Mouse (Mus musculus): Measurements from ENCODE around the gene Trpm5. TPM values are rescaled to one million over a fixed set of nuclear protein-coding genes. Genes with fewer than 3 reads are reported as not detected.
A peak's percentile ranks its signal among the peaks of the same experiment; 100 is the strongest.

Trpm5 gene
- polyA plus RNA-seq, 1 experiment, result 0.95 TPM

GRCm38 (mm10) chr7:143057667-143058220 is 36.7 kb downstream of the Trpm5 start:
- no peak for DNase-seq (ENCODE audit: low read depth in 1 of 2, low spot score in 2 of 2)
- 59% methylated on average over 9 of the region's 9 CpGs for WGBS
- Histone ChIP-seq H3K36me3 (ENCODE audit: control insufficient read depth, insufficient read depth, low read length) (0 out of 2 replicates have a peak, but pooled peaks cover 4% of the 10 kb centered on the region), H3K27me3 (ENCODE audit: control insufficient read depth, insufficient read depth, low read length) (no peaks in the 10 kb centered on the region), H3K4me3 (ENCODE audit: extremely low read depth, insufficient read depth, insufficient read length) (no peak overlapping the region), H3K4me1 (ENCODE audit: control insufficient read depth, insufficient read depth, insufficient read length) (peaks cover 47% of the 10 kb centered on the region; the same call in 1 of the 2 replicates), H3K27ac (ENCODE audit: insufficient read depth, low read length) (peak overlapping the region; percentile 53)
- TF ChIP-seq CTCF (IDR thresholded peaks at IDR 0.05; ENCODE audit: extremely low read depth, insufficient read depth, insufficient read length, insufficient replicate concordance) (no peak), POLR2A (IDR thresholded peaks at IDR 0.05; ENCODE audit: low read depth, low read length) (no peak)

GRCm38 (mm10) chr7:143057023-143057422 is 37.4 kb downstream of the Trpm5 start:
- DNase-seq (ENCODE audit: low read depth in 1 of 2, low spot score in 2 of 2), result no peak
- no peak for TF ChIP-seq CTCF (IDR thresholded peaks at IDR 0.05; ENCODE audit: extremely low read depth, insufficient read depth, insufficient read length, insufficient replicate concordance)
- Histone ChIP-seq H3K4me3 (ENCODE audit: extremely low read depth, insufficient read depth, insufficient read length) (no peak overlapping the region), H3K27me3 (ENCODE audit: control insufficient read depth, insufficient read depth, low read length) (no peaks in the 10 kb centered on the region), H3K36me3 (ENCODE audit: control insufficient read depth, insufficient read depth, low read length) (0 out of 2 replicates have a peak, but pooled peaks cover 2% of the 10 kb centered on the region), H3K27ac (ENCODE audit: insufficient read depth, low read length) (no peak overlapping the region), H3K4me1 (ENCODE audit: control insufficient read depth, insufficient read depth, insufficient read length) (peaks cover 47% of the 10 kb centered on the region; the same call in 1 of the 2 replicates)
- WGBS, result 61% methylated on average over 5 of the region's 5 CpGs

DNA sequence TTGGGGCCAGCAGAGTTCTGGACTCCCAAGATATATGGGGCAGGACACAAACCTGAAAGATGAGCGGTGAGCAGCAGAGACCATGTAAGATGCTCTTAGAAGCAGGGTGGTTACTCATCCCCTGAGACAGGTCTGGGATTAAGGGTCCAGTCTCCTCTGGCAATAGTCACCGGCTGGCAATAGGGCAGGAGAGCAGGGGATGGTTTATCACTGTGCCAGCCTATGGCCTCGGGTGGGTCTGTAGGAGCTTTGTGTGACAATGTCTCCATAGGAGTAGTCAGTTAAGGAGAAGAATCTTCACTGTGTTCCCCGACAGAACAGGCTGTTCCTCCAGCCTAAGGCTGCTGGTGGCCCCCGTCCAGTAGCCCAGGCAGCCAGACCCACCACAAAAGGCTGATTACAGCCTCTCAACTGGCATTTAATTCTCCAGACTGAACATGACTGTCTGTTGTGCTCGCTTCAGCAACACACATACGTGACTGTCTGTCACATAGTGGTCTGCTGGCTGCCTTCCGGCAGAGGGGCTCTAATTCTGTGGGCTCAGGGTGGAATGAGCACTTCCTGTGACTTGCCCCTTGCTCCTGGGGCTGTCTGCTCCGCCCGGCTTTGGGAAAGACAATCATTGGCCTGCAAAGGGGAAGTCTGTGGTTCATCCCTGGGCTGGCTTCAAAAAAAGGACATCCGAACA is 38.8 kb downstream of the Trpm5 start:
- DNase-seq (ENCODE audit: low read depth in 1 of 2, low spot score in 2 of 2), result no peak
- no peak overlapping the region for H3K4me3 ChIP-seq (ENCODE audit: extremely low read depth, insufficient read depth, insufficient read length)
- H3K36me3 ChIP-seq (ENCODE audit: control insufficient read depth, insufficient read depth, low read length), result no peaks in the 10 kb centered on the region
- H3K27me3 ChIP-seq (ENCODE audit: control insufficient read depth, insufficient read depth, low read length), result no peaks in the 10 kb centered on the region
- H3K27ac ChIP-seq (ENCODE audit: insufficient read depth, low read length), result no peak overlapping the region
- 41% methylated on average over 11 of the region's 11 CpGs for WGBS
- no peak for TF ChIP-seq POLR2A (IDR thresholded peaks at IDR 0.05; ENCODE audit: low read depth, low read length)
- no peak for TF ChIP-seq CTCF (IDR thresholded peaks at IDR 0.05; ENCODE audit: extremely low read depth, insufficient read depth, insufficient read length, insufficient replicate concordance)
- peaks cover 47% of the 10 kb centered on the region; the same call in 1 of the 2 replicates for H3K4me1 ChIP-seq (ENCODE audit: control insufficient read depth, insufficient read depth, insufficient read length)

DNA sequence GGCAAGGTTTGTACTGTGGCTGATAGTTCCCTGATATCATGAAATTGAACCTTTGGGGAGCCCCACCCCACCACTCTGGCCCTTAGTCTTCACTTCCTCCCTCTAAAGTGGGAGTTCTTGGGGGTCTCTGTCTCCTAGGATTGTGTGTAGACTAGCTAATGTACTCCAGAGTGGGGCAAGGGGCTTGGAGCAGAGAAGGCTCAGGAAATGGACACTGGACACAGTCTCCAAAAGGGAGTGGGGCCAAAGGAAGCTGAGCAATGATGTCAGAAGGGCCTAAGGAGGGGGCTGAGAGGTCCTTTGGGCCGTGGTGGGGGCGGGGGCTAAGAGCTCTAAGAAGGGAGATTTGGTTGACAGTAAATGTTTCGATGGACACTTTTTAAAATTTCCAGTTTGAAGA is 39.4 kb downstream of the Trpm5 start:
- Histone ChIP-seq H3K4me1 (ENCODE audit: control insufficient read depth, insufficient read depth, insufficient read length) (peaks cover 51% of the 10 kb centered on the region; the same call in 1 of the 2 replicates), H3K36me3 (ENCODE audit: control insufficient read depth, insufficient read depth, low read length) (no peaks in the 10 kb centered on the region), H3K27ac (ENCODE audit: insufficient read depth, low read length) (no peak overlapping the region), H3K4me3 (ENCODE audit: extremely low read depth, insufficient read depth, insufficient read length) (no peak overlapping the region; the same call in 1 of the 2 replicates), H3K27me3 (ENCODE audit: control insufficient read depth, insufficient read depth, low read length) (no peaks in the 10 kb centered on the region)
- WGBS, result 58% methylated on average over 3 of the region's 3 CpGs
- DNase-seq (ENCODE audit: low read depth in 1 of 2, low spot score in 2 of 2), result no peak
- TF ChIP-seq CTCF (IDR thresholded peaks at IDR 0.05; ENCODE audit: extremely low read depth, insufficient read depth, insufficient read length, insufficient replicate concordance) (no peak), POLR2A (IDR thresholded peaks at IDR 0.05; ENCODE audit: low read depth, low read length) (no peak)

DNA sequence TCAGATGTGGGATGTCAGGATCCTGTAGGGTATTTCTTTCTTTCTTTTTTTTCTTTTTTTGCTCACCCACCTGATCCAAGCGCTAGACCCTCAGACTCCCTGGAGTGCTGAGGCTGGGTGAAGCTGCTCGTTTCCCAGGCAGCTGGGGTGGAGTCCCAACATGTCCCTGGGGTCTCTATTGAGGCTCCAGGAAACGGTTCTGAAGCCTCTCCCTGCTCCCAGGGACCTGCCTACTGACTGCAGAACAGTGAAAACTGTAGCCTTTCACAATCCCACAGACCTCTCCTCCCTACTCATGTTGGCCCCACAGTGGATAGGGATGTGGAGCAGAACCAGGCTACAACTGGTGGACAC is 39.9 kb downstream of the Trpm5 start:
- Histone ChIP-seq H3K27me3 (ENCODE audit: control insufficient read depth, insufficient read depth, low read length) (no peaks in the 10 kb centered on the region), H3K27ac (ENCODE audit: insufficient read depth, low read length) (no peak overlapping the region), H3K4me1 (ENCODE audit: control insufficient read depth, insufficient read depth, insufficient read length) (peaks cover 51% of the 10 kb centered on the region; the same call in 1 of the 2 replicates), H3K36me3 (ENCODE audit: control insufficient read depth, insufficient read depth, low read length) (no peaks in the 10 kb centered on the region), H3K4me3 (ENCODE audit: extremely low read depth, insufficient read depth, insufficient read length) (0 out of 2 replicates have a peak overlapping the region, but pooled peaks have one; percentile 63)
- WGBS, result 35% methylated on average over 3 of the region's 3 CpGs
- DNase-seq (ENCODE audit: low read depth in 1 of 2, low spot score in 2 of 2), result no peak
- TF ChIP-seq POLR2A (IDR thresholded peaks at IDR 0.05; ENCODE audit: low read depth, low read length) (no peak), CTCF (IDR thresholded peaks at IDR 0.05; ENCODE audit: extremely low read depth, insufficient read depth, insufficient read length, insufficient replicate concordance) (no peak)

- Histone ChIP-seq H3K27ac (ENCODE audit: insufficient read depth, low read length) (no peak overlapping the region), H3K27me3 (ENCODE audit: control insufficient read depth, insufficient read depth, low read length) (no peaks in the 10 kb centered on the region), H3K4me3 (ENCODE audit: extremely low read depth, insufficient read depth, insufficient read length) (peak overlapping the region; percentile 63; the same call in 1 of the 2 replicates), H3K4me1 (ENCODE audit: control insufficient read depth, insufficient read depth, insufficient read length) (peaks cover 51% of the 10 kb centered on the region; the same call in 1 of the 2 replicates), H3K36me3 (ENCODE audit: control insufficient read depth, insufficient read depth, low read length) (no peaks in the 10 kb centered on the region)
- 22% methylated on average over 11 of the region's 11 CpGs for WGBS
- no peak for TF ChIP-seq POLR2A (IDR thresholded peaks at IDR 0.05; ENCODE audit: low read depth, low read length)
- no peak for TF ChIP-seq CTCF (IDR thresholded peaks at IDR 0.05; ENCODE audit: extremely low read depth, insufficient read depth, insufficient read length, insufficient replicate concordance)
- DNase-seq (ENCODE audit: low read depth in 1 of 2, low spot score in 2 of 2), result no peak
Measured at GRCm38 (mm10) chr7:143053961-143054611, 40.4 kb downstream of the Trpm5 start.
